Mouse (Mus musculus) ES-E14 (cell line): ENCODE measurements at regions not wholly inside any gene's neighbourhood (a gene's known extent, or its start where the extent isn't known, plus 50 kb on each side); places are given as distances from the start of the nearest gene placed in this dataset.

Experiments
- CHD2 ChIP-seq: IDR thresholded peaks from 2 replicates; pipeline ENCODE4 v1.6.1; 2014; ENCODE audit warnings: mild to moderate bottlenecking, low read depth, low read length, inconsistent platforms
- MAFK ChIP-seq: IDR thresholded peaks from 2 replicates; pipeline ENCODE4 v1.6.1; 2014; ENCODE audit warnings: mild to moderate bottlenecking, low read depth, low read length, inconsistent platforms; ENCODE audit not compliant: insufficient read depth
- ZNF384 ChIP-seq: IDR thresholded peaks from 2 replicates; pipeline ENCODE4 v1.6.1; 2012; ENCODE audit warnings: low read depth, low read length, inconsistent platforms

GRCm38 (mm10) chr4:47653143-47653542 is 178.7 kb downstream of the Sec61b start:
- TF ChIP-seq CHD2 (no peak), MAFK (no peak), ZNF384 (no peak)
